Mouse (Mus musculus) myocyte (in vitro differentiated cells): ENCODE data around the gene Sdk1.
"Not testable (repeated sequence)": the region's sequence is repeated elsewhere in the genome, so short reads cannot be mapped to it uniquely, and the experiment has no call there.

Experiments used
- E2F4 ChIP-seq: IDR thresholded peaks from one replicate; pipeline ENCODE4 v1.6.1; 2011; ENCODE audit warnings: mild to moderate bottlenecking, control low read depth, moderate library complexity; ENCODE audit not compliant: insufficient read depth
- MAX ChIP-seq: IDR thresholded peaks from one replicate; pipeline ENCODE4 v1.6.1; 2011; ENCODE audit warnings: low read depth, mild to moderate bottlenecking, control low read depth
- MYOD1 ChIP-seq, 3 experiments: IDR thresholded peaks; one replicate each; pipeline ENCODE4 v1.6.1; 2011; ENCODE audit warnings: control low read depth in 2 of 3, low read depth in 2 of 3, mild to moderate bottlenecking in 2 of 3, moderate library complexity in 1 of 3; ENCODE audit not compliant: insufficient read length in 2 of 3, control insufficient read depth in 1 of 3
- POLR2A ChIP-seq: IDR thresholded peaks from one replicate; pipeline ENCODE4 v1.6.1; 2011; ENCODE audit warnings: low read depth, mild to moderate bottlenecking, control low read depth, moderate library complexity; ENCODE audit not compliant: insufficient read length
- REST ChIP-seq: IDR thresholded peaks from one replicate; pipeline ENCODE4 v1.6.1; 2011; ENCODE audit warnings: mild to moderate bottlenecking, control low read depth, moderate library complexity; ENCODE audit not compliant: insufficient read depth, insufficient read length
- SRF ChIP-seq: IDR thresholded peaks from one replicate; pipeline ENCODE4 v1.6.1; 2011; ENCODE audit warnings: low read depth; ENCODE audit not compliant: control insufficient read depth, insufficient read length
- TCF12 ChIP-seq: IDR thresholded peaks from one replicate; pipeline ENCODE4 v1.6.1; 2011; ENCODE audit warnings: mild to moderate bottlenecking, control low read depth; ENCODE audit not compliant: poor library complexity, insufficient read depth, severe bottlenecking

GRCm38 (mm10) chr5:141637054-141637453 lies 395.8 kb downstream of the Sdk1 start:
- TF ChIP-seq POLR2A; SRF; E2F4; MYOD1 (IDR thresholded peaks at IDR 0.05; ENCODE audit: control insufficient read depth in 1 of 3, insufficient read length in 2 of 3, low read depth in 2 of 3); MAX; REST; TCF12: not testable (repeated sequence)
